Mouse (Mus musculus) heart, postnatal 0 days (tissue): ENCODE measurements around the gene Hecw2.

Experiments used
- CTCF ChIP-seq: IDR thresholded peaks from 2 replicates; pipeline ENCODE4 v1.5.1; 2016; ENCODE audit warnings: antibody characterized with exemption, control low read depth, low read depth
- EP300 ChIP-seq: IDR thresholded peaks from 2 replicates; pipeline ENCODE4 v1.6.1; 2016; ENCODE audit warnings: antibody characterized with exemption, low read depth

DNA sequence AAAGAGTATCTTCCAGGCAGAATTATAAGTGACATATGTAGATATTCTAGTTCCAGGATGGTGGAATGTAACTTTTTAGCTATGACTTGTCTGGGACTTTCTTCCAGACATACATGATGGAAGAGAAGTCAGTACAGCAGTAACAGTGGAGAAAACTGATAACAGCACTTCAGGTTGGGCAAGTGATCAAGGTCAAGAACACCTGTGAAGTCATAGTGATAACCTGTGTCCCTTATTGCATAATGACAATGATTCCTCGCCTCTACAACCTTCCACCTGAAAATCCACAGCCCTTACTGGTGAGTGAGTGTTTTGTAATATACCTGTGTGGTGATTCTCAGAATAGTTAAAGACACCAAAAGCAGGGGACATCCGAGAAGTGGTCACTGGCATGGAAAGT lies 400.7 kb downstream of the Hecw2 start:
- TF ChIP-seq CTCF (no peak), EP300 (no peak)
